In the genomic region with DNA sequence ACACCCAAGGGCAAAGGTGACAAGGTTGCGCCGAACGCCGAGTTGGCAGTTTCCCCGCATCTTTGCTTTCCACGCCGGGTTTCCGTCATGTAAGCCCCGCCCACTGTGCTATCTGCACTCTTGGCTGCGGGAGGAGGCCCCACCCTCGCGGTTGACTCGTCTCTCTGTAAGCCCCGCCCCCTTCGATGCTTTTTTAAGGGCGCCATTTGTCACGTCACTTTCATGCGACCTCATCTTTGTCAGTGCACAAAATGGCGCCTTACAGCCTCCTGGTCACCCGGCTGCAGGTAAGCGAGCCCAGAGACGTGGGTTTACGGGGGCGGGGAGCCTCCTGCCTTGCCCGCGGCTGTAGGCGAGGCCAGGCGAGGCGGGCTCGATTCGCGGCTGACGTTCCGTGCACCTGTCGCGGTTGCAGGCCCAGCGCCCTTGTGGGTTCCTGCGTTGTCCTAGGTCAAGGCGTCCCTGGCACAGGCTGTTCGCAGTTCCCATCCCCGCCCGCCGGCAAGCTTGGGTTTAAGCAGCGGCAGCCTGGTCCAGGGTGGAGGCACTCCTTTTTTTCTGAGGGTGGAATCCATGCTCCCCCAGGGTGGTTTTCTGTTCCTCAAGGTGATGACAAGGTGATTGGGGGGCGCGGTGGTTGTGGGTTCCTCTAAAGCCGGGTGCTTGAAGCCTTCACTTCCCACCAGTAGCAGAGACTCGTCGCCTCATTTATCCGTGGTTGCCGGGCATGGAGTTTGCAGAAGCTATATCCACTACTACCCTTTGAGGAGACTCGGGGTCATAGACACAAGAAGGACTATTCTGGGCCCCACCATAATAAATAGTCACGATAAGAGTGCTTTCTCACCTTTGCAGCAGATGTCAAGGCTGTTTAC, we compare ENCODE assay signal across 8 mouse cellular contexts. TPM values are rescaled to one million over a fixed set of nuclear protein-coding genes. Genes with fewer than 3 reads are reported as not detected.
DNase-seq lines count a peak whose midpoint lies in the region; ATAC-seq and TF ChIP-seq lines count a peak whose summit lies in the region.

A gene (plus strand): TSS at position 48 of the 875 bp plus-strand sequence.

- TF ChIP-seq CTCF in E14TG2a.4 (conservative IDR thresholded peaks at IDR 0.05; ENCODE audit: low read length), result no peak
- TF ChIP-seq CTCF in heart, postnatal 0 days (IDR thresholded peaks at IDR 0.05; ENCODE audit: low read depth), result no peak
- TF ChIP-seq CTCF in liver, postnatal 0 days (IDR thresholded peaks at IDR 0.05; ENCODE audit: low read depth), result no peak

- TF ChIP-seq EP300 in heart, postnatal 0 days (IDR thresholded peaks at IDR 0.05; ENCODE audit: low read depth), result peak; percentile 12; the same call in 1 of the 2 replicates
- 0 out of 2 replicates have a peak, but pooled peaks have one; percentile 41 for TF ChIP-seq EP300 in liver, postnatal 0 days (IDR thresholded peaks at IDR 0.05; ENCODE audit: low read depth)

- peak within 1 kb of the TSS; percentile 100 for H3K4me3 ChIP-seq in E14TG2a.4 (replicated peaks; ENCODE audit: low read length)
- peak within 1 kb of the TSS; percentile 94 for H3K4me3 ChIP-seq in forebrain, embryonic 12.5 days (replicated peaks)
- H3K4me3 ChIP-seq in heart, postnatal 0 days (ENCODE audit: low read depth, low read length), result peak within 1 kb of the TSS; percentile 98
- H3K4me3 ChIP-seq in liver, postnatal 0 days (ENCODE audit: low read depth, low read length), result peak within 1 kb of the TSS; percentile 95
- H3K4me3 ChIP-seq in neural tube, embryonic 14.5 days (ENCODE audit: low read depth, low read length), result peak within 1 kb of the TSS; percentile 93

- H3K27me3 ChIP-seq in E14TG2a.4 (ENCODE audit: insufficient read depth, low read length), result no peaks in the 10 kb centered on the region
- H3K27me3 ChIP-seq in forebrain, embryonic 12.5 days, result no peaks in the 10 kb centered on the region
- H3K27me3 ChIP-seq in heart, postnatal 0 days (ENCODE audit: control insufficient read depth, insufficient read depth, low read length), result no peaks in the 10 kb centered on the region
- H3K27me3 ChIP-seq in liver, postnatal 0 days (ENCODE audit: insufficient read depth, low read length), result no peaks in the 10 kb centered on the region
- H3K27me3 ChIP-seq in neural tube, embryonic 14.5 days (ENCODE audit: control insufficient read depth, insufficient read depth, low read length), result no peaks in the 10 kb centered on the region; the same call in 1 of the 2 replicates

- DNase-seq in c-Kit-positive CD71-positive TER-119-positive erythroid progenitor cells, embryonic 14.5 days (ENCODE audit: low spot score), result peak; percentile 100
- DNase-seq in heart, postnatal 0 days (ENCODE audit: low spot score), result peak; percentile 100
- peak; percentile 99 for DNase-seq in large intestine, adult 2 months (ENCODE audit: low read depth, low spot score)
- DNase-seq in liver, postnatal 0 days, result peak; percentile 99
- peak; percentile 100 for DNase-seq in testis, postnatal 10 days (ENCODE audit: low spot score)

- H3K9me3 ChIP-seq in E14TG2a.4 (ENCODE audit: low read length), result no peaks in the 10 kb centered on the region
- H3K9me3 ChIP-seq in forebrain, embryonic 12.5 days, result no peaks in the 10 kb centered on the region
- H3K9me3 ChIP-seq in heart, postnatal 0 days (replicated peaks; ENCODE audit: control insufficient read depth, low read length), result no peaks in the 10 kb centered on the region
- no peaks in the 10 kb centered on the region for H3K9me3 ChIP-seq in liver, postnatal 0 days (ENCODE audit: low read length)
- H3K9me3 ChIP-seq in neural tube, embryonic 14.5 days (ENCODE audit: control insufficient read depth, low read length), result no peaks in the 10 kb centered on the region

- ATAC-seq in forebrain, embryonic 12.5 days (ENCODE audit: low FRiP score), result peak; percentile 88
- peak; percentile 92 for ATAC-seq in heart, postnatal 0 days (ENCODE audit: insufficient read depth, low read depth)
- ATAC-seq in liver, postnatal 0 days, result peak; percentile 90
- ATAC-seq in neural tube, embryonic 14.5 days (ENCODE audit: low read depth), result peak; percentile 83

- peak within 1 kb of the TSS; percentile 98 for H3K27ac ChIP-seq in forebrain, embryonic 12.5 days
- peak within 1 kb of the TSS; percentile 98 for H3K27ac ChIP-seq in heart, postnatal 0 days (ENCODE audit: low read depth)
- peak within 1 kb of the TSS; percentile 99 for H3K27ac ChIP-seq in liver, postnatal 0 days (ENCODE audit: low read depth)
- H3K27ac ChIP-seq in neural tube, embryonic 14.5 days (ENCODE audit: low read depth, low read length), result peak within 1 kb of the TSS; percentile 98

- peak within 1 kb of the TSS; percentile 91 for H3K4me2 ChIP-seq in forebrain, embryonic 12.5 days
- peak within 1 kb of the TSS; percentile 85 for H3K4me2 ChIP-seq in heart, postnatal 0 days (ENCODE audit: low read depth, low read length)
- peak within 1 kb of the TSS; percentile 90 for H3K4me2 ChIP-seq in liver, postnatal 0 days (ENCODE audit: low read depth, low read length)
- peak within 1 kb of the TSS; percentile 73 for H3K4me2 ChIP-seq in neural tube, embryonic 14.5 days (ENCODE audit: low read depth, low read length)

- H3K9ac ChIP-seq in forebrain, embryonic 12.5 days, result peak within 1 kb of the TSS; percentile 83
- peak within 1 kb of the TSS; percentile 95 for H3K9ac ChIP-seq in heart, postnatal 0 days (replicated peaks; ENCODE audit: low read depth, low read length)
- H3K9ac ChIP-seq in liver, postnatal 0 days (replicated peaks), result peak within 1 kb of the TSS; percentile 86
- peak within 1 kb of the TSS; percentile 70 for H3K9ac ChIP-seq in neural tube, embryonic 14.5 days (replicated peaks; ENCODE audit: low read depth, low read length)

- peaks cover 51% of the 10 kb centered on the region for H3K36me3 ChIP-seq in E14TG2a.4 (ENCODE audit: insufficient read depth, low read length)
- H3K36me3 ChIP-seq in forebrain, embryonic 12.5 days (replicated peaks), result peaks cover 31% of the 10 kb centered on the region
- H3K36me3 ChIP-seq in heart, postnatal 0 days (replicated peaks; ENCODE audit: control insufficient read depth, insufficient read depth, low read length), result peaks cover 33% of the 10 kb centered on the region
- H3K36me3 ChIP-seq in liver, postnatal 0 days (replicated peaks; ENCODE audit: insufficient read depth, low read length), result peaks cover 32% of the 10 kb centered on the region
- peaks cover 20% of the 10 kb centered on the region for H3K36me3 ChIP-seq in neural tube, embryonic 14.5 days (ENCODE audit: control insufficient read depth, insufficient read depth, low read length)

- peaks cover 68% of the 10 kb centered on the region for H3K4me1 ChIP-seq in E14TG2a.4 (replicated peaks; ENCODE audit: low read depth, low read length)
- peaks cover 23% of the 10 kb centered on the region for H3K4me1 ChIP-seq in forebrain, embryonic 12.5 days
- peaks cover 15% of the 10 kb centered on the region for H3K4me1 ChIP-seq in heart, postnatal 0 days (ENCODE audit: control insufficient read depth, insufficient read depth)
- H3K4me1 ChIP-seq in liver, postnatal 0 days (ENCODE audit: insufficient read depth), result peaks cover 17% of the 10 kb centered on the region
- H3K4me1 ChIP-seq in neural tube, embryonic 14.5 days (ENCODE audit: control insufficient read depth, insufficient read depth, low read length), result peaks cover 16% of the 10 kb centered on the region

- under 1% methylated on average over 53 of the region's 53 CpGs for WGBS in forebrain, embryonic 12.5 days
- WGBS in heart, postnatal 0 days, result under 1% methylated on average over 53 of the region's 53 CpGs
- WGBS in large intestine, adult 2 months, result under 1% methylated on average over 53 of the region's 53 CpGs
- WGBS in liver, postnatal 0 days (ENCODE audit: insufficient replicate concordance), result under 1% methylated on average over 53 of the region's 53 CpGs
- WGBS in neural tube, embryonic 14.5 days, result under 1% methylated on average over 53 of the region's 53 CpGs

RNA-seq across cellular contexts. Expression of the gene that starts here (rescaled TPM):
- polyA plus RNA-seq in forebrain, embryonic 12.5 days (2016; fragmentation: Nextera tagmentation; extraction: Ambion mirVana), result 184 and 185 TPM in 2 replicates
- total RNA-seq in heart, postnatal 0 days (2014; rRNA removed; ENCODE audit: low replicate concordance), result 2,020 and 2,039 TPM in 2 replicates
- 1,019 and 1,040 TPM in 2 replicates for polyA plus RNA-seq in heart, postnatal 0 days (2015; fragmentation: Nextera tagmentation; extraction: Ambion mirVana)
- 327 and 443 TPM in 2 replicates for polyA plus RNA-seq in large intestine, adult 2 months (2012; rRNA removed)
- 86.7 and 87.0 TPM in 2 replicates for polyA plus RNA-seq in liver, postnatal 0 days (2015; fragmentation: Nextera tagmentation; extraction: Ambion mirVana)
- polyA plus RNA-seq in neural tube, embryonic 14.5 days (2014; fragmentation: Nextera tagmentation; extraction: Ambion mirVana), result 278 and 281 TPM in 2 replicates

Comparison
In these comparisons a context has a peak if more than half of its experiments do, and no peak if none do; other contexts are left out.
1. Peak in every context shown above with its lines: DNase-seq, ATAC-seq, H3K4me3 ChIP-seq and H3K27ac ChIP-seq.